Mouse (Mus musculus) E14TG2a.4 (cell line): ENCODE results near the gene Garem2.

Source experiments
- H3K27me3 ChIP-seq: 2 replicates; pipeline ENCODE4 v1.6.1; 2014; ENCODE audit warnings: low read length, control low read depth; ENCODE audit not compliant: insufficient read depth
- H3K36me3 ChIP-seq: 2 replicates; pipeline ENCODE4 v1.6.1; 2014; ENCODE audit warnings: low read length, control low read depth; ENCODE audit not compliant: insufficient read depth
- H3K4me1 ChIP-seq: replicated peaks from 2 replicates; pipeline ENCODE4 v1.6.1; 2014; ENCODE audit warnings: low read depth, low read length, control low read depth
- H3K4me3 ChIP-seq: replicated peaks from 2 replicates; pipeline ENCODE4 v1.5.1; 2014; ENCODE audit warnings: mild to moderate bottlenecking, low read length
- H3K9me3 ChIP-seq: 2 replicates; pipeline ENCODE4 v1.6.1; 2014; ENCODE audit warnings: low read length, control low read depth
- CTCF ChIP-seq: conservative IDR thresholded peaks from 2 replicates; pipeline ENCODE4 v1.5.1; 2014; ENCODE audit warnings: low read length
- NANOG ChIP-seq: IDR thresholded peaks from 2 replicates; pipeline ENCODE4 v1.6.1; 2014; ENCODE audit warnings: borderline replicate concordance, low read length, mixed read lengths
- POU5F1 ChIP-seq: IDR thresholded peaks from 2 replicates; pipeline ENCODE4 v1.6.1; 2014; ENCODE audit warnings: low read length, borderline replicate concordance

Garem2 gene

GRCm38 (mm10) chr5:30162339-30162738 lies 57.4 kb downstream of the Garem2 start:
- no peaks in the 10 kb centered on the region for H3K4me1 ChIP-seq
- TF ChIP-seq POU5F1: no peak
- no peak for TF ChIP-seq NANOG
- no peak for TF ChIP-seq CTCF
- H3K4me3 ChIP-seq: no peak overlapping the region
- H3K9me3 ChIP-seq: no peaks in the 10 kb centered on the region
- peaks cover 16% of the 10 kb centered on the region; the same call in 1 of the 2 replicates for H3K36me3 ChIP-seq
- H3K27me3 ChIP-seq: no peaks in the 10 kb centered on the region

DNA sequence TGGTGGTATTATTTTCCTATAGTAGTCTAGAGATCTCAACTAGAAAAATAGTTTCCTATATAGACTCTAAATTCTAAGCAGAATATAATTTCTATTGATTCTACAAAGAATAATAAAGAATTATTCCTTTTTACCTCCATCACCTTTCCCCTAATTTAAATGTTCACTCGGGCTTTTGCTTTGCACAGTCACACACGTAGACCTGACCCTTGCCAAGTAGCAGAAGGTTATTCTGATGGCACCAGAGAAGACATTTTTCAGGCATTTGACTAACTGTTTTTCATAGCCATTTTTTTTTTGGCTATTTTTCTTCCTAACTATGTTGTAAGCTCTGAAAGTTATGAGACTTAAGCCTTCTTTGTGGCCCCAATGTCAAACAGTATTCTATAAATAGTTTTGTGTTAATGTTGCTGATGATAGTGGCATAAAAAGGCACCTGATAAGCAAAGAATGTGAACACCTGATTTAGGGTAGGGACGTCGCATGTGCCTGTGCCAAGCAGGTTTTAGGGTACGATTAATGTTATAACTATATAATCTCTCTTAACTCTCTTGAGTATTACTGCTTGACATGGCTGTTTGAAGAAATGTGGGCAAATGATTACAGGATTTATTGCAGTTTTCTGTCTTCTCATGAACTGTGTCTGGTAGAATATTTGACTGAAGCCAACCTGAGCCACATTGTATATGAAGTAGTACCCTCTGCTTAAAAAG lies 60.4 kb downstream of the Garem2 start:
- peaks cover 32% of the 10 kb centered on the region for H3K36me3 ChIP-seq
- no peaks in the 10 kb centered on the region for H3K27me3 ChIP-seq
- no peak overlapping the region for H3K4me3 ChIP-seq
- peaks cover 4% of the 10 kb centered on the region; the same call in 1 of the 2 replicates for H3K4me1 ChIP-seq
- no peaks in the 10 kb centered on the region for H3K9me3 ChIP-seq
- no peak for TF ChIP-seq CTCF
- no peak for TF ChIP-seq NANOG
